Mouse (Mus musculus) T-helper 1 cell (primary cell): Measurements from ENCODE around the gene Fam221b.

Experiments
- in situ Hi-C: fragments of 300-600 bp; cut with MboI, MseI; formaldehyde crosslinking; loops from one replicate; pipeline ENCODE4 v1.15.1; 2025; ENCODE audit warnings: high pct_unique_total_duplicates

Fam221b gene

GRCm38 (mm10) chr4:43668782-43669427 is at the start of gene Fam221b, which contains the start of gene Tmem8b:
Fam221b (minus strand) TSS chr4:43669145.
Tmem8b (plus strand) TSS chr4:43668971.
- in situ Hi-C loops = no loop called here

- in situ Hi-C loops = no loop called here
Observed at GRCm38 (mm10) chr4:43713652-43714219, 44.8 kb upstream of the Fam221b start.

GRCm38 (mm10) chr4:43711821-43712220 is 42.9 kb upstream of the Fam221b start:
- in situ Hi-C loops = no loop called here

- in situ Hi-C loops = no loop called here
Observed at GRCm38 (mm10) chr4:43709869-43710268, 40.9 kb upstream of the Fam221b start, which contains the start of gene Olfr71. Olfr71 (minus strand) TSS chr4:43710255.

GRCm38 (mm10) chr4:43705991-43706390 is 37.0 kb upstream of the Fam221b start:
- in situ Hi-C loops = no loop called here

GRCm38 (mm10) chr4:43703851-43704250 is 34.9 kb upstream of the Fam221b start:
- in situ Hi-C loops = no loop called here

GRCm38 (mm10) chr4:43703439-43703838 is 34.5 kb upstream of the Fam221b start:
- in situ Hi-C loops = no loop called here

GRCm38 (mm10) chr4:43700707-43701106 is 31.8 kb upstream of the Fam221b start, which contains the start of gene Olfr70:
Olfr70 (minus strand) TSS chr4:43700807.
- in situ Hi-C loops = no loop called here

GRCm38 (mm10) chr4:43696561-43696960 is 27.6 kb upstream of the Fam221b start:
- in situ Hi-C loops = no loop called here

GRCm38 (mm10) chr4:43695249-43695671 is 26.3 kb upstream of the Fam221b start:
- in situ Hi-C loops = no loop called here

- in situ Hi-C loops = no loop called here
Observed at GRCm38 (mm10) chr4:43694439-43695248, 25.7 kb upstream of the Fam221b start.

- in situ Hi-C loops = no loop called here
Observed at GRCm38 (mm10) chr4:43693806-43694241, 24.9 kb upstream of the Fam221b start.

- in situ Hi-C loops = no loop called here
Observed at GRCm38 (mm10) chr4:43691026-43691425, 22.1 kb upstream of the Fam221b start.

GRCm38 (mm10) chr4:43690021-43690420 is 21.1 kb upstream of the Fam221b start:
- in situ Hi-C loops = no loop called here

- in situ Hi-C loops = no loop called here
Observed at GRCm38 (mm10) chr4:43679416-43680043, 10.6 kb upstream of the Fam221b start.

GRCm38 (mm10) chr4:43678541-43678940 is 9.6 kb upstream of the Fam221b start:
- in situ Hi-C loops = no loop called here

GRCm38 (mm10) chr4:43675608-43676007 is 6.7 kb upstream of the Fam221b start:
- in situ Hi-C loops = no loop called here

- in situ Hi-C loops = no loop called here
Observed at GRCm38 (mm10) chr4:43674974-43675373, 6.0 kb upstream of the Fam221b start.

- in situ Hi-C loops = no loop called here
Observed at GRCm38 (mm10) chr4:43673703-43674102, 4.8 kb upstream of the Fam221b start.

GRCm38 (mm10) chr4:43672070-43672469 is 3.1 kb upstream of the Fam221b start:
- in situ Hi-C loops = no loop called here

GRCm38 (mm10) chr4:43669428-43669794 is 466 bp upstream of the Fam221b start:
- in situ Hi-C loops = no loop called here

GRCm38 (mm10) chr4:43666412-43666811 is 2.5 kb downstream of the Fam221b start:
- in situ Hi-C loops = no loop called here
